Mouse (Mus musculus): Measurements from ENCODE around the gene Ulk1.

DNA sequence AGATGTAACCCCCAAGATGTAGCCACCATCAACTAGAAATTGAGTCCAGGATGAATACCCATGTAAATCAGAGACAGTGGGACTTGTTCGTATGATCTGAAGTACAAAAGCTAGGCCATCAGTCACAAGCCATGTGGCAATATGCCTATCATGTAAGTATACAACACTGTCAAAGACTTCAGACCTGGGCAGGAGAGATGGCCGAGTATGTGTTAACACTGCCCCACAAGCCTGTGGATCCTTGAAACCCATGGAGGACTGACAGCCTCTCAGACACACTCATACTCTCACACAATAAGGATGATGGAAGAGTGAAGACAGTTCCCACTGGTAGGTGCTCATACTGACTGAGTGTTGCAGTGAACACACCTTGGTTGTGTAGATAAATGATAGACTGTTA lies 33.8 kb downstream of the Ulk1 start:
- TF ChIP-seq CTCF (IDR thresholded peaks at IDR 0.05; ENCODE audit: low read depth) (no peak), EP300 (optimal IDR thresholded peaks at IDR 0.05) (no peak)

Data from stomach, postnatal 0 days (tissue).